Mouse (Mus musculus): ENCODE measurements around the gene Gm15517.
"Not testable (repeated sequence)": the region's sequence is repeated elsewhere in the genome, so short reads cannot be mapped to it uniquely, and the experiment has no call there.

Gene Gm15517

DNA sequence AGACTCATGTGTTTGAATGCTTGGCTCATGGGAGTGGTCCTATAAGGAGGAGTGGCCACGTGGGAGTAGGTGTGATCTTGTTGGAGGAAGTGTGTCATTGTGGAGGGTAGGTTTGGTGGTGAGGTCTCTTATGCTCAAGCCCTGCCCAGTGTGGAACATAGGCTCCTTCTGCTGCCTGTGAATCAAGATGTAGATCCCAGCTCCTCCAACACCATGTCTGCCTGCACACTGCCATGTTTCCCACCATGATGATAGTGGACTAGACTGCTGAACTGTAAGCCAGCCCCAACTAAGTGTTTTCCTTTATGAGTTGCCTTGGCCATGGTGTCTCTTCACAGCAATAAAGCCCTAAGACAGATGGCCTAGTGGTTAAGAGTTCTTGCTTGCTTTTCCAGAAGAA, 17.2 kb upstream of the Gm15517 start:
- H3K27me3 ChIP-seq (ENCODE audit: insufficient read depth, low read length), result no peaks in the 10 kb centered on the region
- H3K36me3 ChIP-seq (ENCODE audit: insufficient read depth, low read length), result peaks cover 17% of the 10 kb centered on the region
- peaks cover 22% of the 10 kb centered on the region for H3K4me1 ChIP-seq (replicated peaks; ENCODE audit: low read depth, low read length)
- H3K4me3 ChIP-seq (replicated peaks; ENCODE audit: low read length), result no peak overlapping the region
- H3K9me3 ChIP-seq (ENCODE audit: low read length), result peaks cover 30% of the 10 kb centered on the region
- TF ChIP-seq NANOG (IDR thresholded peaks at IDR 0.05; ENCODE audit: borderline replicate concordance, low read length) (no peak), POU5F1 (IDR thresholded peaks at IDR 0.05; ENCODE audit: borderline replicate concordance, low read length) (no peak), CTCF (conservative IDR thresholded peaks at IDR 0.05; ENCODE audit: low read length) (no peak)

GRCm38 (mm10) chr7:44246055-44246983, 14.9 kb upstream of the Gm15517 start, which contains the start of the genes 1700028J19Rik and 2410002F23Rik:
TSS of gene 1700028J19Rik (minus strand) at chr7:44246695.
TSS of gene 2410002F23Rik (plus strand) at chr7:44246722.
- Histone ChIP-seq H3K4me1 (replicated peaks; ENCODE audit: low read depth, low read length) (peaks cover 42% of the 10 kb centered on the region), H3K27me3 (ENCODE audit: insufficient read depth, low read length) (no peaks in the 10 kb centered on the region), H3K9me3 (ENCODE audit: low read length) (peaks cover 14% of the 10 kb centered on the region), H3K36me3 (ENCODE audit: insufficient read depth, low read length) (peaks cover 40% of the 10 kb centered on the region), H3K4me3 (replicated peaks; ENCODE audit: low read length) (peak within 1 kb of the TSS; percentile 99)
- no peak for TF ChIP-seq NANOG (IDR thresholded peaks at IDR 0.05; ENCODE audit: borderline replicate concordance, low read length)
- no peak for TF ChIP-seq POU5F1 (IDR thresholded peaks at IDR 0.05; ENCODE audit: borderline replicate concordance, low read length)
- no peak for TF ChIP-seq CTCF (conservative IDR thresholded peaks at IDR 0.05; ENCODE audit: low read length)

GRCm38 (mm10) chr7:44246984-44247470, 14.2 kb upstream of the Gm15517 start:
- TF ChIP-seq POU5F1 (IDR thresholded peaks at IDR 0.05; ENCODE audit: borderline replicate concordance, low read length), result no peak
- TF ChIP-seq NANOG (IDR thresholded peaks at IDR 0.05; ENCODE audit: borderline replicate concordance, low read length), result no peak
- no peak for TF ChIP-seq CTCF (conservative IDR thresholded peaks at IDR 0.05; ENCODE audit: low read length)
- Histone ChIP-seq H3K36me3 (ENCODE audit: insufficient read depth, low read length) (peaks cover 43% of the 10 kb centered on the region), H3K9me3 (ENCODE audit: low read length) (peaks cover 9% of the 10 kb centered on the region), H3K4me1 (replicated peaks; ENCODE audit: low read depth, low read length) (peaks cover 43% of the 10 kb centered on the region), H3K27me3 (ENCODE audit: insufficient read depth, low read length) (no peaks in the 10 kb centered on the region), H3K4me3 (replicated peaks; ENCODE audit: low read length) (peak overlapping the region; percentile 99)

DNA sequence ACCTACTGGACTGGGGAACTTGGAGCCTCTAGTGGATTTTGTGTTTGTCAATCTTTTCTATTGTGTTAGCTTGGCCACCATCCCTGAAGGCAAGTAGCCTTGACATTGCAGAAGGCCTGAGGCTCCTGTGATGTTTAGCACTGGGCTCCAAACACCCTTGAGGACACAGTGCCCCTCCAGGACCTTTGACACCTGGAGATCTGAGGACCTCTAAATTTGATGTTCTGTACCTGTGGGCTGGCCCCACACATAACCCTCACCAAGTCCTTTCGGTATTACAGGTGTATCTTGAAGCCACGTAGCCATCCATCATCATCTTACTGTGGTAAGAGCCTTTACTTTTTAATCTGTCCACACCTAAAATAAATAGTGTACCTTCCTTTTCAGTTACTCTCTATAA, 13.3 kb upstream of the Gm15517 start:
- Histone ChIP-seq H3K36me3 (ENCODE audit: insufficient read depth, low read length) (peaks cover 52% of the 10 kb centered on the region), H3K4me1 (replicated peaks; ENCODE audit: low read depth, low read length) (peaks cover 50% of the 10 kb centered on the region), H3K9me3 (ENCODE audit: low read length) (no peaks in the 10 kb centered on the region), H3K4me3 (replicated peaks; ENCODE audit: low read length) (peak overlapping the region; percentile 99), H3K27me3 (ENCODE audit: insufficient read depth, low read length) (no peaks in the 10 kb centered on the region)
- TF ChIP-seq NANOG (IDR thresholded peaks at IDR 0.05; ENCODE audit: borderline replicate concordance, low read length) (no peak), POU5F1 (IDR thresholded peaks at IDR 0.05; ENCODE audit: borderline replicate concordance, low read length) (no peak), CTCF (conservative IDR thresholded peaks at IDR 0.05; ENCODE audit: low read length) (no peak)

GRCm38 (mm10) chr7:44249248-44249647, 12.0 kb upstream of the Gm15517 start:
- no peak for TF ChIP-seq CTCF (conservative IDR thresholded peaks at IDR 0.05; ENCODE audit: low read length)
- peaks cover 60% of the 10 kb centered on the region for H3K4me1 ChIP-seq (replicated peaks; ENCODE audit: low read depth, low read length)
- H3K9me3 ChIP-seq (ENCODE audit: low read length), result no peaks in the 10 kb centered on the region
- H3K27me3 ChIP-seq (ENCODE audit: insufficient read depth, low read length), result no peaks in the 10 kb centered on the region
- peak overlapping the region; percentile 35; the same call in 1 of the 2 replicates for H3K4me3 ChIP-seq (replicated peaks; ENCODE audit: low read length)
- H3K36me3 ChIP-seq (ENCODE audit: insufficient read depth, low read length), result peaks cover 63% of the 10 kb centered on the region

GRCm38 (mm10) chr7:44250732-44251275, 10.4 kb upstream of the Gm15517 start:
- Histone ChIP-seq H3K36me3 (ENCODE audit: insufficient read depth, low read length) (peaks cover 63% of the 10 kb centered on the region), H3K4me3 (replicated peaks; ENCODE audit: low read length) (0 out of 2 replicates have a peak overlapping the region, but pooled peaks have one; percentile 7), H3K4me1 (replicated peaks; ENCODE audit: low read depth, low read length) (peaks cover 60% of the 10 kb centered on the region)
- not testable (repeated sequence) for H3K9me3 ChIP-seq (ENCODE audit: low read length); H3K27me3 ChIP-seq (ENCODE audit: insufficient read depth, low read length)

GRCm38 (mm10) chr7:44253023-44253616, 8.1 kb upstream of the Gm15517 start:
- H3K9me3 ChIP-seq (ENCODE audit: low read length), result no peaks in the 10 kb centered on the region
- H3K27me3 ChIP-seq (ENCODE audit: insufficient read depth, low read length), result no peaks in the 10 kb centered on the region
- H3K4me3 ChIP-seq (replicated peaks; ENCODE audit: low read length), result no peak overlapping the region
- TF ChIP-seq POU5F1 (IDR thresholded peaks at IDR 0.05; ENCODE audit: borderline replicate concordance, low read length), result no peak
- TF ChIP-seq NANOG (IDR thresholded peaks at IDR 0.05; ENCODE audit: borderline replicate concordance, low read length), result no peak
- no peak for TF ChIP-seq CTCF (conservative IDR thresholded peaks at IDR 0.05; ENCODE audit: low read length)
- H3K4me1 ChIP-seq (replicated peaks; ENCODE audit: low read depth, low read length), result peaks cover 66% of the 10 kb centered on the region
- peaks cover 58% of the 10 kb centered on the region for H3K36me3 ChIP-seq (ENCODE audit: insufficient read depth, low read length)

GRCm38 (mm10) chr7:44254930-44255329, 6.3 kb upstream of the Gm15517 start:
- Histone ChIP-seq H3K27me3 (ENCODE audit: insufficient read depth, low read length) (0 out of 2 replicates have a peak, but pooled peaks cover 3% of the 10 kb centered on the region), H3K9me3 (ENCODE audit: low read length) (no peaks in the 10 kb centered on the region), H3K4me3 (replicated peaks; ENCODE audit: low read length) (no peak overlapping the region), H3K36me3 (ENCODE audit: insufficient read depth, low read length) (peaks cover 40% of the 10 kb centered on the region), H3K4me1 (replicated peaks; ENCODE audit: low read depth, low read length) (peaks cover 47% of the 10 kb centered on the region)
- no peak for TF ChIP-seq CTCF (conservative IDR thresholded peaks at IDR 0.05; ENCODE audit: low read length)
- TF ChIP-seq POU5F1 (IDR thresholded peaks at IDR 0.05; ENCODE audit: borderline replicate concordance, low read length), result no peak
- no peak for TF ChIP-seq NANOG (IDR thresholded peaks at IDR 0.05; ENCODE audit: borderline replicate concordance, low read length)
